Mouse (Mus musculus) Patski (cell line): ENCODE results near the gene Fbxo47. TPM values are rescaled to one million over a fixed set of nuclear protein-coding genes. Genes with fewer than 3 reads are reported as not detected.
"Not testable (repeated sequence)": the region's sequence is repeated elsewhere in the genome, so short reads cannot be mapped to it uniquely, and the experiment has no call there.

Experiments used
- ATAC-seq: fragments of 100-300 bp; one replicate; pipeline ENCODE4 v1.8.0; 2021
- CTCF ChIA-PET: fragments of 350-600 bp; sonication (Branson Sonifier 250); formaldehyde crosslinking; loops from one replicate; lab custom pipeline; 2022; ENCODE audit warnings: inconsistent platforms; lab: Charles Lee
- POLR2A ChIA-PET: fragments of 350-600 bp; sonication (Branson Sonifier 250); formaldehyde crosslinking; loops from one replicate; lab custom pipeline; 2022; ENCODE audit warnings: antibody characterized with exemption, inconsistent platforms; lab: Charles Lee
- DNase-seq: peaks from one replicate; pipeline ENCODE4 v3.0.0-alpha.2; 2011; ENCODE audit warnings: low read depth, low spot score
- H3K27me3 ChIP-seq: fragments of 371-371 bp; one replicate; pipeline ENCODE4 v1.5.1; 2021
- CTCF ChIP-seq: fragments of 100-300 bp; IDR thresholded peaks from one replicate; pipeline ENCODE4 v1.5.1; 2021
- in situ Hi-C: fragments of 300-500 bp; cut with MboI; formaldehyde crosslinking; loops from 3 replicates; pipeline ENCODE4 v1.11.1; 2018; ENCODE audit warnings: low pct_unique_long_range_greater_than_20kb, mixed read lengths
- polyA plus RNA-seq: library from polyadenylated mRNA; unstranded; gene quantifications from one replicate; pipeline ENCODE4 v1.2.3, GENCODE M21; 2021

The Fbxo47 gene
- polyA plus RNA-seq, 1 experiment from 2014 or later = 1.5 TPM

DNA sequence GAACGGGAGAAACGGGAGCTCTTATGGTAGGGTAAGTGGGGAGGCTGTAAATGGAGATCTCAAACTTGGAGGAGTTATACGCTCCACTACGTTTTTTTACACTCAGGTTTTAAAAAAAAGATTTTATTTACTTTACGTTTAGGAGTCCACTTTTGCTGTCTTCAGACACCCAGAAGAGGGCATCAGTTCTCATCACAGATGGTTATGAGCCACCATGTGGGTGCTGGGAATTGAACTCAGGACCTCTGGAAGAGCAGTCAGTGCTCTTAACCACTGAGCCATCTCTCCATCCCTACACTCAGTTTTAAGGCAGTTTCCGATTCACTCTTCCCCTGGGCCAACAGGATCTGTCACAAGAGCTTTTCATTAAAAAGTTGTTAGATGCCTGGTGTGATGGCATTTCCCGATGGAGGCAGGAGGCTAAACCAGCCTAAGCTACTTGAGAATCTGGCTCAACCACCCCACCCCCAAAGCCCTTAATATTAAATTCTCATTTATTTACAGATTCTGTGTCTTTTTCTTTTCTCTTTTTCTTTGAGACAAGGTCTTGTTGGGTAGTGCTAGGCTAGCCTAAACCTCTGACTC is 739 bp upstream of the Fbxo47 start:
- H3K27me3 ChIP-seq = no peaks in the 10 kb centered on the region
- ATAC-seq (no peak), DNase-seq (no peak)
- CTCF ChIA-PET = interaction anchor here (1.3 to 1.7 kb wide), 2 partner anchors 83 to 104 kb away, joined by 3 to 5 read pairs; no protein-coding TSS in a partner anchor
- in situ Hi-C loops = loop anchor here (5.0 kb wide), 1 partner anchor 87 kb away; the partner anchor contains the start of gene Lasp1
- peak; percentile 17 for TF ChIP-seq CTCF
- POLR2A ChIA-PET = interaction anchor here (1.4 kb wide), 1 partner anchor 85 kb away, joined by 3 read pairs; no protein-coding TSS in a partner anchor

DNA sequence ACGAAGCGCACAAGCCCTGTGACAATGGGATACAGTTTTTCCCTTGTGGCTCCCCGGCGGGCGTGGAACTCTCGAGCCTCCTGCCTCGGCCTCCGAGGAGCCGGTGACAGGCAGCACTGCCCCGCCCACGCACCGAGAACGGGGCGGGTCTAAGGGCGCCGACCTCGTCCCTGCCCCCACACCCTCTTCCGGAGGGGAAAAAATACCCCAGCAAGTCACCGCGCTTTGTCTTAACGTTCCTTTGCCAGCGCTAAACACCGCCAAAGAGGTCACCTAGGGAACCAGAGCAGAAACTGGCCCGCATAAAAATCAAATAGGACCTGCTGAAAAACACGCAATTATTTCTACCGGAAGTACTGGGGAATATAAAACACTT is 424 bp downstream of the Fbxo47 start:
- ChIA-PET POLR2A (interaction anchor here (1.4 kb wide), 1 partner anchor 84 kb away, joined by 3 read pairs; no protein-coding TSS in a partner anchor), CTCF (interaction anchor here (1.7 kb wide), 1 partner anchor 82 kb away, joined by 5 read pairs; no protein-coding TSS in a partner anchor)
- H3K27me3 ChIP-seq = no peaks in the 10 kb centered on the region
- no peak for TF ChIP-seq CTCF
- DNase-seq (no peak), ATAC-seq (no peak)
- in situ Hi-C loops = loop anchor here (5.0 kb wide), 1 partner anchor 86 kb away; the partner anchor contains the start of gene Lasp1

DNA sequence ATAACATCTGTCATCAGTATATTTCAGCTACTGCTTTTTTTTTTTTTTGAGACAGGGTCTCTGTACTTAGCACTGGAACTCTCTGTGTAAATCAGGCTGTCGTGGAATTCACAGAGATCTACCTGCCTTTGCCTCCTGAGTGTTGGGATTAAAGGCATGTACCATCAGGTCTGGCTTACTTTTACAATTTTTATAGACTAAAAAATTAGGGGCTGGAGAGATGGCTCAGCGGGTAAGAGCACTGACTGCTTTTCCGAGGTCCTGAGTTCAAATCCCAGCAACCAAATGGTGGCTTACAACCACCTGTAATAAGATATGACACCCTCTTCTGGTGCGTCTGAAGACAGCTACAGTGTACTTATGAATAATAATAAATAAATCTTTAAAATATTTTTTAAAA is 3.6 kb downstream of the Fbxo47 start:
- CTCF ChIA-PET = no interaction called here
- in situ Hi-C loops = loop anchor here (5.0 kb wide), 1 partner anchor 83 kb away; the partner anchor contains the start of gene Lasp1
- ATAC-seq (no peak), DNase-seq (no peak)
- no peak for TF ChIP-seq CTCF
- POLR2A ChIA-PET = no interaction called here
- H3K27me3 ChIP-seq = no peaks in the 10 kb centered on the region

DNA sequence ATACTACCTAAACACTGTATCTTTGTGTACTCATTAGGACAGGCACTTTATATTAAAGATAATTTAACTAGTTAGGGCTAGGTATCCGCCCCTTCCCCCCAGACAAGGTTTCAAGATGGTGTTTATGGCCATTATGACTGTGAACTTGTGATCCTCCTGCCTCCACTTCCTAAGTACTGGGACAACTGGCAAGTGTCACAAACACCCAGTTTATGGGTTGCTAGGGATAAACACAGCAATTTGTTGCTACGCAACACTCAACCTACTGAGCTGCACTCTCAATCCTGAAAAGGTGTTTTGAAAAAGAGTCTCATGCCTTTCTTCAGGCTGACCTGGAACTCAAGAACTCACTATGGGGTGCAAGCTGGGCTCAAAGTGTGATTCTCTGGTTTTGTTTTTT is 6.6 kb downstream of the Fbxo47 start:
- H3K27me3 ChIP-seq = no peaks in the 10 kb centered on the region
- DNase-seq (no peak), ATAC-seq (no peak)
- in situ Hi-C loops = no loop called here
- CTCF ChIA-PET = interaction anchor here (1.0 to 1.4 kb wide), 2 partner anchors 22 to 58 kb away, joined by 3 to 4 read pairs; no protein-coding TSS in a partner anchor
- no peak for TF ChIP-seq CTCF
- POLR2A ChIA-PET = no interaction called here

DNA sequence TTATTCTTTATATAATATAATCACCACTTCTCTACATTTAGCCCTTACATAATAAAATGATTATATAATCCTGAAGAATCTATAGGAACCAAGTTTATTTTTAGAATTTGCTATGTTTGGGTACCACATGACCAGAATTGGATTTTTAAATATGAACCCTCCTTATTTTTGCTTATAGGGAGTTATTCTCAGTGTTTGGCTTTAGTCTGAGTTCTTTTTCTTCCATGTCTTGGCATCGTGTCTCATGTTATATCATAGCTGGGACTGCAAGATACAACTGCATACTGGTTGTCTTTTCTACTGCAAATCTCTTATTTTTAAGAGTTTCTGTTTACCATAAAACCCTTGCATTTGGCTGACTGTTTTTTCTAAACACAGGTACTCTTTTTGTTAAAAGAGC is 9.6 kb downstream of the Fbxo47 start:
- CTCF ChIA-PET = no interaction called here
- no peak for ATAC-seq
- DNase-seq = no peak
- in situ Hi-C loops = no loop called here
- TF ChIP-seq CTCF = no peak
- POLR2A ChIA-PET = no interaction called here
- no peaks in the 10 kb centered on the region for H3K27me3 ChIP-seq

DNA sequence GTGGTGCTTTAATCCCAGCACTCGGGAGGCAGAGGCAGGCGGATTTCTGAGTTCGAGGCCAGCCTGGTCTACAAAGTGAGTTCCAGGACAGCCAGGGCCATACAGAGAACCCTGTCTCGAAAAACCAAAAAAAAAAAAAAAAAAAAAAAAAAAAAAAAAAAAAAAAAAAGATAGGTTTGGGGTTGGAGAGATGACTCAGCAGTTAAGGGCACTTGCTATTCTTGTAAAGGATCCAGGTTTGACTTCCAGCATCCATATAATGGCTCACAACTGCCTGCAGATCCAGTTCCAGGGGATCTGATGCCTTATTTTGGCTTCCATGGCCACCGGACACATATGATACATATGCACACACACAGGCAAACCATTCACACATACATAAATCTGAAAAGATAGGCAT is 11.6 kb downstream of the Fbxo47 start:
- H3K27me3 ChIP-seq, CTCF ChIA-PET, ATAC-seq, DNase-seq, in situ Hi-C loops, POLR2A ChIA-PET: not testable (repeated sequence)

DNA sequence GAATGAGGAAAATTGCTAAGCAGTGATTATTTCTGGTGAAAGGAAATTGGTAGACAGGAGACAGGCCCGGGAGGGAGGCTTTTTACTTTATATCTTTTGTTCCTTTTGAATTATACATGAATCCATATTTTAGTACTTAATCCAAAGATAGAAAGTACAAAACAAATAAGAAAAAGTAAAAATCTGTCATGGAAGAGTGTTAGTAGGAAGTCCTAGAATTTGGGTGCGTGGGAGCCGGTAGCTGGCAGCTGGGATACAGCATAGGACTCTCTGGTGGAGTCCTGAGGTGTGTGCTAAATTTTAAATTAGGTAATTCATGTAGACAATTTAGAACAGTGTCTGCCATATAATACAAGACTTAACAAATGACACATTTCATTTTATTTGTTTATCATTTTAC is 16.4 kb downstream of the Fbxo47 start:
- ChIA-PET CTCF (no interaction called here), POLR2A (no interaction called here)
- H3K27me3 ChIP-seq = no peaks in the 10 kb centered on the region
- TF ChIP-seq CTCF = no peak
- DNase-seq (no peak), ATAC-seq (no peak)
- in situ Hi-C loops = no loop called here

DNA sequence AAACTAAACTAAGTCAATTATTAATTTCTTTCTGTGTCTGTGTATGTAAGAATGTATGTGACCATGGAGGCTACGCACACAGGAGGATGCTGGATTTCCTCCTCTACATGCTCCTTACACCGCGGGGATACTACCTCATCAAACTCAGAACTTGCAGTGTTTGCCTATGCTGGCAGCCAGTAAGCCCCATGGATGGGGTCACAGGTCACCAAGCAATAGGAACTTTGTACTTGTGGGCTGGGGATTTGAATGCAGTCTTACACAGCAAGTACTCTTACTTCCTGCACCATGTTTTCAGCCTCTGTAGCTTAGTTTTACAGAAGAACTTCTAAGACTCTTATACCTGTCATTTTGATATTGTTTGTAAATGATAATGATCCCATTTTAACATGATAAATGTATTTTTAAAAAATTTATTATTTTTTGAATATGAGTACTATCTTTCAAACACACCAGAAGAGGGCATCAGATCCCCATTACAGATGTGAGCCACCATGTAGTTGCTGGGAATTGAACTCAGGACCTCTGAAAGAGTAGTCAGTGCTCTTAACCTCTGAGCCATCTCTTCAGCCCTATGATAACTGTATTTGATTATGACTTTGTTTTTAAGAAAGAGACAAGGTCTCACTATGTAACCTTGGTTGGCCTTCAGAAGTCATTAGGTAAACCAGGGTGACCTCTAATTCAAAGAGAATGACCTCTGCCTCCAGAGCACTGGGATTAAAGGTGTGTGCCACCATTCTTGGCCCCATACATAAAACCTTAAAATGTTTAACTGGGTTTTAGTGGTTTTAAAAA is 17.7 kb downstream of the Fbxo47 start:
- H3K27me3 ChIP-seq = no peaks in the 10 kb centered on the region
- TF ChIP-seq CTCF = no peak
- ATAC-seq (no peak), DNase-seq (no peak)
- ChIA-PET POLR2A (interaction anchor here (0.6 kb wide), 1 partner anchor 25 kb away, joined by 3 read pairs; no protein-coding TSS in a partner anchor), CTCF (interaction anchor here (0.9 kb wide), 1 partner anchor 9 kb away, joined by 4 read pairs; no protein-coding TSS in a partner anchor)
- in situ Hi-C loops = no loop called here

DNA sequence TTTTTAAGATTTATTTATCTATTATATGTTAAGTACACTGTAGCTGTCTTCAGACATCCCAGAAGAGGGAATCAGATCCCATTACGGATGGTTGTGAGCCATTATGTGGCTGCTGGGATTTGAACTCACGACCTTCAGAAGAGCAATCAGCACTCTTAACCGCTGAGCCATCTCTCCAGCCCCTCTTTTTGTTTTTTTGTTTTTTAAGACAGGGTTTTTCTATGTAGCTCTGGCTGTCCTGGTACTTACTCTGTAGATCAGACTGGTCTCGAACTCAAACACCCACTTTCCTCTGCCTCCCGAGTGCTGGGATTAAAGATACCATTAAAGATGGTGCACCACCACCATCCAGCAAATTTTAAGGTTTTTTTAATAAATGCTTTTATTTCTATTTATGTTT is 18.5 kb downstream of the Fbxo47 start:
- ChIA-PET CTCF (interaction anchor here (0.9 kb wide), 1 partner anchor 8 kb away, joined by 4 read pairs; no protein-coding TSS in a partner anchor), POLR2A (interaction anchor here (0.6 to 0.7 kb wide), 3 partner anchors 26 to 92 kb away, joined by 3 to 4 read pairs (median 3); no protein-coding TSS in a partner anchor)
- ATAC-seq (no peak), DNase-seq (no peak)
- H3K27me3 ChIP-seq = no peaks in the 10 kb centered on the region
- no peak for TF ChIP-seq CTCF
- in situ Hi-C loops = no loop called here

DNA sequence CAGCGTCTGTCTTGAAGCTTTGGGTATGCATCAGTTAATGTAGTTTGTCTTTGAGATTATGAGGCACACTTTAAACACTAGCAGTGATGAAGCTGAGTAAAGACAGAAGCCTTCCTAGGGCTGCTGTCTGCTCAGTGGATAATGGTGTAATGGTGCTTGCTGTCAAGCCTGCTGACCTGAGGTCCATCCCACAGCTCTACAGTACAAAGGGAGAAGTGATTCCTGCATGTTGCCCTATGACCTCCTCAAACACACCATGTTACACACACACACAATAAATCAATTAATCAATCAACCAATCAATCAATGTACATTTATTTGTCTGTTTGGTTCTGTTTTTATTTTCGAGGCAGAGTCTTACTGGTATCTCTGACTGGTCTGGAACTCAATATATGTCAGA is 21.8 kb downstream of the Fbxo47 start:
- CTCF ChIA-PET = no interaction called here
- POLR2A ChIA-PET = no interaction called here
- DNase-seq (no peak), ATAC-seq (no peak)
- no peak for TF ChIP-seq CTCF
- in situ Hi-C loops = no loop called here
- H3K27me3 ChIP-seq = no peaks in the 10 kb centered on the region
